In the genomic region with DNA sequence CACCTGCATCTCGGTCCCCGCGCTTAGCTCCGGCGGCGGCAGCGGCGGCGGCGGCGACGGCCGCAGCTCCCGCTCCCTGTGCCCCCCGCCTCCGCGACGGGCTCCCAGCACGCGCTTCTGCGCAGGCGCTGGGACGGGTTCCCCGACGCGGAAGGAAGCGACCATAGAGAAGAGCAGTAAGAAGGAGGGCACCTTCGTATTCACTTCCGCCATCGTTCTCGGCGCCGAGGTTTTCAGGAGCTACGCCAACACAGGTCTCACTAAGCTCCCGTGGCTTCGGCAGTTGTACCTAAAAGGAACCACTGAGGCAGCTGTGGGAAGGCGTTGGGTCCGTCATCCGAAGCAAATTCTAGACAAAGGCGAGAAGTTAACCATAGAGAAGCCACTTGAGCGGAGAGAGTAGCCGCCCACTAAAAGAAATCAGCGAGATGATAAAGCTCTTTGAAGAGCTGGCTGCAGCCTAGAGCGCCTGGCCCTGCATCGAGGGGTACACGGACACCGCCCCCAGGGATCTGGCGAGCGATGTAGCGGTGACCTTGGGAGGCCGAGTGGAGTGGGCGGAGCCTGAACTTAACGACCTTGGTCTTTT, we compare ENCODE assay signal across 1 mouse cellular context.
TF ChIP-seq lines count a peak whose summit lies in the region.

A gene (minus strand): TSS at position 432 of the 589 bp plus-strand sequence.

TF ChIP-seq in MEL, 35 proteins besides CTCF, POLR2A, EP300 and RAD21 (continued from another document):
- TF ChIP-seq BHLHE40 (IDR thresholded peaks at IDR 0.05; ENCODE audit: borderline replicate concordance, low read depth, low read length) (no peak), CHD1 (IDR thresholded peaks at IDR 0.05; ENCODE audit: low read depth, low read length) (no peak), USF1 (IDR thresholded peaks at IDR 0.05; ENCODE audit: low read depth, low read length) (peak; percentile 29; the same call in 1 of the 2 replicates), POLR2AphosphoS5 (IDR thresholded peaks at IDR 0.05; ENCODE audit: borderline replicate concordance, low read depth, low read length) (no peak), TAL1 (IDR thresholded peaks at IDR 0.05; ENCODE audit: low read length) (no peak)
